Mouse (Mus musculus) cerebellum, adult 9-10 months (tissue): ENCODE data around the gene A630095E13Rik.
"Not testable (repeated sequence)": the region's sequence is repeated elsewhere in the genome, so short reads cannot be mapped to it uniquely, and the experiment has no call there.

Experiments
- DNase-seq: peaks from one replicate; pipeline ENCODE4 v3.0.0; 2022

The A630095E13Rik gene

DNA sequence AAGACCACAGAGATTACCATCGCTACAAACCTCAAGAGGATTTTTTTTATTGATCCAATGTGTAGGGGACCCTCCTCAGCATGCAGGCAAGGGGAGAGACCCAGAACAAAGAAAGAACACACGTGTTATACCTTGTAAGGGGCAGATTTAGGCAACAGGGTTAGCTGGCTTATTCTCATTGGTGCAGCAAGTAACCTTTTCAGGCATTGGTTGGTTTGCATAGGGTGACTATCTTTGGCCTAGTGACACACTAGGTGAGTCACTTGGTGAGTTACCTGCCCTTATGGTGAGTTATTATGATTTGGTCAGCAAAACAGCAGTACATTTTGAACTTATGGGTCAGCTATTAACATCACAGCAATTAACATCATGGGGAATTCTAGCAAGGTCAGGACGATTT lies at the start of gene A630095E13Rik:
TSS of gene A630095E13Rik (minus strand) at position 101 of the 400 bp plus-strand sequence.
- DNase-seq, result not testable (repeated sequence)

DNA sequence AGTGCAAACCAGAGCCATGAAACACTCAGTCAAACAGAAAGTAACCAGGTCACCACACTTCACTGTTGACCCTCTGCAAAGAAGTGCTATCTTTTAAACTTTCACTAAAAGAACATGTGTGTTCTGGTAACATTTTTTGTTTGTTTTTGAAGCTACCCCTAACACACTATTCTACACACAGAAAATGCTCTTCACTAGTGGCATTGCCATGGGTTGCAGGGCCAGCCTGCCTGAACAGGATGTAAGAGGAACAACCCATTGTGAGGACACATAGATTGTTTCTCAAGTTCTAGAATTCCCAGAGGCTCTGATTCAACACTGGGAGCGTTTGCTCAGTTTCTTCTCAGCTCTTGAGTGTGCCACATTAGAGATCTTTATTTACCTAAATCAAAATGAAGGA lies 49.7 kb upstream of the A630095E13Rik start, which contains the start of gene Acrv1:
TSS of gene Acrv1 (plus strand) at position 301 of the 400 bp plus-strand sequence.
- DNase-seq, result no peak

DNA sequence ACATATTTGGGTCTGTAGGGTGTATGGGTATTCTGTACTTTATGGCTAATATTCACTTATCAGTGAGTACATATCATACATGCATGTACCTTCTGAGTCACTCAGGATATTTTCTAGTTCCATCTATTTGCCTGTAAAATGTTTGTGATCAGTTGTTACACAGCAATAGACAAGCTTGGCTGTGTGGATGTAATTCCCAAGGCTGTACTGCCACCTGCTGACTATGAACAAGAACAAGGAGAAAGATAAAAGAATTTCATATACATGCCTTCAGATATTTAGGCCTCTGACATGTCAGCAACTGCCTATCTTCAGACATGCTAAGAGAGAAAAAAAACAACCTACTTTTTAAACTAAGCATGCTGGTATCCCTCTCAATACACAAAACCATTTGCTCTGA lies 44.2 kb upstream of the A630095E13Rik start:
- no peak for DNase-seq

DNA sequence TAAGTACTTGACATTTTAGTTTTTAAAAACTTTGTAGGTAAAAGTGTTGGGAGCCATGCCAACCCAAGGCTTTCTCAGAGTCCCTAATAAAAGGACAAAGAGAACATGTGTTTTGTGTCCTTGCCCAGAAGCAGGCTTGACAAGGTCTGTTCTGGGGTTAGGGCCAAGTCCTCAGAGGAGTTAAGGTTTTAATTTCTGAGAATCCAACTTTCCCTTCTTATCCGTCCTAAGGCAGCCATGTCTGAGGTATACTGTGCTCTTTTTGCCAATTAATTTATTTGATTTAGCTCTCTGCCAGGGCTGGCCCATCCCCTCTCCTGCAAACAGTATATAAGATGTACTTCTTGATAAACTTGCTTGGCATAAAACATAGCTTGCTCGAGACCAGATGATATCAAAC lies 38.2 kb upstream of the A630095E13Rik start:
- no peak for DNase-seq
